Mouse (Mus musculus): Measurements from ENCODE around the gene Ckap2l. TPM values are rescaled to one million over a fixed set of nuclear protein-coding genes. Genes with fewer than 3 reads are reported as not detected.
A peak's percentile ranks its signal among the peaks of the same experiment; 100 is the strongest.

Gene Ckap2l
- polyA plus RNA-seq, 1 experiment from 2014 or later: 22.8 TPM

GRCm38 (mm10) chr2:129249321-129249720 lies 47.7 kb downstream of the Ckap2l start:
- H3K9me3 ChIP-seq (replicated peaks; ENCODE audit: low read length): no peaks in the 10 kb centered on the region
- no peaks in the 10 kb centered on the region for H3K27me3 ChIP-seq (ENCODE audit: insufficient read depth, low read length)
- no peak for DNase-seq (ENCODE audit: low spot score)
- H3K4me2 ChIP-seq (ENCODE audit: low read length): no peak overlapping the region
- no peak overlapping the region for H3K9ac ChIP-seq (ENCODE audit: low read depth, low read length)
- no peaks in the 10 kb centered on the region for H3K4me1 ChIP-seq (replicated peaks; ENCODE audit: insufficient read depth, low read length)
- H3K36me3 ChIP-seq (ENCODE audit: insufficient read depth, low read length): no peaks in the 10 kb centered on the region
- no peak for ATAC-seq (replicated peaks; ENCODE audit: low FRiP score, low read depth)
- no peak overlapping the region for H3K4me3 ChIP-seq (replicated peaks; ENCODE audit: low read depth, low read length)
- H3K27ac ChIP-seq: no peak overlapping the region
- 21% methylated on average over 1 of the region's 1 CpGs for WGBS
- no peak for TF ChIP-seq CTCF (IDR thresholded peaks at IDR 0.05; ENCODE audit: low read depth)

GRCm38 (mm10) chr2:129247707-129248121 lies 49.3 kb downstream of the Ckap2l start:
- ATAC-seq (replicated peaks; ENCODE audit: low FRiP score, low read depth) (peak; percentile 41; the same call in 1 of the 2 replicates), DNase-seq (ENCODE audit: low spot score) (no peak)
- H3K4me1 ChIP-seq (replicated peaks; ENCODE audit: insufficient read depth, low read length): no peaks in the 10 kb centered on the region
- no peaks in the 10 kb centered on the region for H3K27me3 ChIP-seq (ENCODE audit: insufficient read depth, low read length)
- no peak overlapping the region for H3K4me2 ChIP-seq (ENCODE audit: low read length)
- H3K9ac ChIP-seq (ENCODE audit: low read depth, low read length): no peak overlapping the region
- H3K4me3 ChIP-seq (replicated peaks; ENCODE audit: low read depth, low read length): no peak overlapping the region
- H3K36me3 ChIP-seq (ENCODE audit: insufficient read depth, low read length): no peaks in the 10 kb centered on the region
- no peaks in the 10 kb centered on the region for H3K9me3 ChIP-seq (replicated peaks; ENCODE audit: low read length)
- no peak for TF ChIP-seq CTCF (IDR thresholded peaks at IDR 0.05; ENCODE audit: low read depth)
- H3K27ac ChIP-seq: no peak overlapping the region
- WGBS: 91% methylated on average over 7 of the region's 7 CpGs

- Histone ChIP-seq H3K9ac (ENCODE audit: low read depth, low read length) (no peak overlapping the region), H3K4me2 (ENCODE audit: low read length) (no peak overlapping the region), H3K27me3 (ENCODE audit: insufficient read depth, low read length) (no peaks in the 10 kb centered on the region), H3K9me3 (replicated peaks; ENCODE audit: low read length) (no peaks in the 10 kb centered on the region), H3K4me3 (replicated peaks; ENCODE audit: low read depth, low read length) (no peak overlapping the region), H3K36me3 (ENCODE audit: insufficient read depth, low read length) (no peaks in the 10 kb centered on the region), H3K27ac (no peak overlapping the region), H3K4me1 (replicated peaks; ENCODE audit: insufficient read depth, low read length) (no peaks in the 10 kb centered on the region)
- TF ChIP-seq CTCF (IDR thresholded peaks at IDR 0.05; ENCODE audit: low read depth): no peak
- 95% methylated on average over 12 of the region's 12 CpGs for WGBS
- no peak for DNase-seq (ENCODE audit: low spot score)
- no peak for ATAC-seq (replicated peaks; ENCODE audit: low FRiP score, low read depth)
Measured at GRCm38 (mm10) chr2:129246924-129247323, 50.1 kb downstream of the Ckap2l start.

GRCm38 (mm10) chr2:129246436-129246835 lies 50.6 kb downstream of the Ckap2l start:
- Histone ChIP-seq H3K9ac (ENCODE audit: low read depth, low read length) (no peak overlapping the region), H3K27me3 (ENCODE audit: insufficient read depth, low read length) (no peaks in the 10 kb centered on the region), H3K27ac (no peak overlapping the region), H3K4me1 (replicated peaks; ENCODE audit: insufficient read depth, low read length) (no peaks in the 10 kb centered on the region), H3K4me3 (replicated peaks; ENCODE audit: low read depth, low read length) (no peak overlapping the region), H3K9me3 (replicated peaks; ENCODE audit: low read length) (no peaks in the 10 kb centered on the region), H3K36me3 (ENCODE audit: insufficient read depth, low read length) (no peaks in the 10 kb centered on the region), H3K4me2 (ENCODE audit: low read length) (no peak overlapping the region)
- WGBS: 70% methylated on average over 7 of the region's 7 CpGs
- no peak for DNase-seq (ENCODE audit: low spot score)
- TF ChIP-seq CTCF (IDR thresholded peaks at IDR 0.05; ENCODE audit: low read depth): no peak
- ATAC-seq (replicated peaks; ENCODE audit: low FRiP score, low read depth): no peak

- Histone ChIP-seq H3K9me3 (replicated peaks; ENCODE audit: low read length) (no peaks in the 10 kb centered on the region), H3K4me1 (replicated peaks; ENCODE audit: insufficient read depth, low read length) (no peaks in the 10 kb centered on the region), H3K27me3 (ENCODE audit: insufficient read depth, low read length) (no peaks in the 10 kb centered on the region), H3K4me2 (ENCODE audit: low read length) (no peak overlapping the region), H3K4me3 (replicated peaks; ENCODE audit: low read depth, low read length) (no peak overlapping the region), H3K27ac (no peak overlapping the region), H3K36me3 (ENCODE audit: insufficient read depth, low read length) (no peaks in the 10 kb centered on the region), H3K9ac (ENCODE audit: low read depth, low read length) (no peak overlapping the region)
- TF ChIP-seq CTCF (IDR thresholded peaks at IDR 0.05; ENCODE audit: low read depth): no peak
- DNase-seq (ENCODE audit: low spot score): peak; percentile 12
- ATAC-seq (replicated peaks; ENCODE audit: low FRiP score, low read depth): peak; percentile 25; the same call in 1 of the 2 replicates
- WGBS: 34% methylated on average over 5 of the region's 5 CpGs
Measured at GRCm38 (mm10) chr2:129245618-129246017, 51.4 kb downstream of the Ckap2l start.

GRCm38 (mm10) chr2:129244446-129245120 lies 52.4 kb downstream of the Ckap2l start:
- Histone ChIP-seq H3K9ac (ENCODE audit: low read depth, low read length) (no peak overlapping the region), H3K36me3 (ENCODE audit: insufficient read depth, low read length) (no peaks in the 10 kb centered on the region), H3K4me3 (replicated peaks; ENCODE audit: low read depth, low read length) (no peak overlapping the region), H3K27me3 (ENCODE audit: insufficient read depth, low read length) (no peaks in the 10 kb centered on the region), H3K4me1 (replicated peaks; ENCODE audit: insufficient read depth, low read length) (no peaks in the 10 kb centered on the region), H3K4me2 (ENCODE audit: low read length) (no peak overlapping the region), H3K27ac (0 out of 2 replicates have a peak overlapping the region, but pooled peaks have one; percentile 6), H3K9me3 (replicated peaks; ENCODE audit: low read length) (no peaks in the 10 kb centered on the region)
- ATAC-seq (replicated peaks; ENCODE audit: low FRiP score, low read depth) (no peak), DNase-seq (ENCODE audit: low spot score) (peak; percentile 22)
- 66% methylated on average over 20 of the region's 20 CpGs for WGBS
- TF ChIP-seq CTCF (IDR thresholded peaks at IDR 0.05; ENCODE audit: low read depth): no peak
